Mouse (Mus musculus) spleen, postnatal 10 days (tissue): ENCODE data around the gene Olfr1358.

ENCODE experiments used
- DNase-seq, 2 experiments: peaks; one replicate each; pipeline ENCODE4 v3.0.0; 2021 to 2022; ENCODE audit warnings: low spot score in 2 of 2

The Olfr1358 gene

DNA sequence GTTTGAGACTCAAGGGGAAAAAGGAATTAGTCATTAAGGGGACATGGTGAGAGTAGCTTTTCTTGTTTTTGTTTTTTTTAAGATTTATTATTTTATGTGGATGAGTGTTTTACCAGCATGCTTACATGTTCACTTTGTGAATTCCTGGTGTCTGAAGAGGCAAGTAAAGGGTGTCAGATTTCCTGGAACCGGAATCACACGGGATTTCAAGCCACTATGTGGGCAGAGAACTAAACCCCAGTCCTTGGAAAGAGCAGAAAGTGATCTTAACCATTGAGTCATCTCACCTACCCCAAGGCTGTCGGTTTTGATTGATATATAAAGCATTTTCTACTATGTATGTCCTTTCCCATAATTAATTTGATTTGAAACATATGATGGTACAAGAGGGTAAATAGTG is 52.5 kb downstream of the Olfr1358 start:
- DNase-seq = no peak
